Mouse (Mus musculus) E14TG2a.4 (cell line): ENCODE data around the gene Cd3eap.

Experiments
- H3K27me3 ChIP-seq: 2 replicates; pipeline ENCODE4 v1.6.1; 2014; ENCODE audit warnings: low read length, control low read depth; ENCODE audit not compliant: insufficient read depth
- H3K36me3 ChIP-seq: 2 replicates; pipeline ENCODE4 v1.6.1; 2014; ENCODE audit warnings: low read length, control low read depth; ENCODE audit not compliant: insufficient read depth
- H3K4me1 ChIP-seq: replicated peaks from 2 replicates; pipeline ENCODE4 v1.6.1; 2014; ENCODE audit warnings: low read depth, low read length, control low read depth
- H3K4me3 ChIP-seq: replicated peaks from 2 replicates; pipeline ENCODE4 v1.5.1; 2014; ENCODE audit warnings: mild to moderate bottlenecking, low read length
- H3K9me3 ChIP-seq: 2 replicates; pipeline ENCODE4 v1.6.1; 2014; ENCODE audit warnings: low read length, control low read depth
- CTCF ChIP-seq: conservative IDR thresholded peaks from 2 replicates; pipeline ENCODE4 v1.5.1; 2014; ENCODE audit warnings: low read length
- NANOG ChIP-seq: IDR thresholded peaks from 2 replicates; pipeline ENCODE4 v1.6.1; 2014; ENCODE audit warnings: borderline replicate concordance, low read length, mixed read lengths
- POU5F1 ChIP-seq: IDR thresholded peaks from 2 replicates; pipeline ENCODE4 v1.6.1; 2014; ENCODE audit warnings: low read length, borderline replicate concordance

Cd3eap gene

DNA sequence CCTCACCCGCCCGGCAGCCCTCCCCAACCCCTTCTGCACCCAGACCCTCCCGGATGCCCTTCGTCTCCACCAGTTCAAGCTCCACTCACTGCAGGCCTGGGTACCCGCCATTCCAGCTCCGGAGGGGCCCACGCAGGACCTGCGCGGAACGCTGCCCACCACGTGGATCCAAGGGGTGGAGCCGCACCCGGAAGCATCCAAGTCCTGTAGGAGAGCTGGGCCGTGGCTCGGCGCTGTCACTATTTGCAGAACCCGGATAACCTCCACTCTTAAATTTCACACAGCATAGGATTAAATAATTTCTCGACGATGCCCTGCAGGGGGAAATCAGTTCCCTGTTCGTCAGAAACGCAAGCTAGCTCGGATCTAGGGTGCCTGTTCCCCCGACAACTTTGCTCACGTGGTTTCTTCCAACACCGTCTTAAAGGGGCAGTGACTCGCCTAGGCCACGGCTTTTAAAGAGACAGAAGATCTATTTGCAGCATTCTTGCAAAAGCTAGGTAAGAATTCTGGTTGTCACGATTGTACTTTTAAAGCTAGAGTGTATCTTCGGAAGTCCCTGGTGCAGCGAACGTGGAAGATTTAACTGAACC, at the start of gene Cd3eap, which contains the start of gene Ppp1r13l:
Gene Cd3eap (minus strand): TSS at position 185 of the 593 bp plus-strand sequence.
Gene Ppp1r13l (plus strand): TSS at position 451 of the 593 bp plus-strand sequence.
- peak within 1 kb of the TSS; percentile 94 for H3K4me3 ChIP-seq
- peaks cover 47% of the 10 kb centered on the region for H3K36me3 ChIP-seq
- peaks cover 80% of the 10 kb centered on the region for H3K4me1 ChIP-seq
- no peak for TF ChIP-seq POU5F1
- no peak for TF ChIP-seq CTCF
- no peak for TF ChIP-seq NANOG
- no peaks in the 10 kb centered on the region for H3K9me3 ChIP-seq
- no peaks in the 10 kb centered on the region for H3K27me3 ChIP-seq

DNA sequence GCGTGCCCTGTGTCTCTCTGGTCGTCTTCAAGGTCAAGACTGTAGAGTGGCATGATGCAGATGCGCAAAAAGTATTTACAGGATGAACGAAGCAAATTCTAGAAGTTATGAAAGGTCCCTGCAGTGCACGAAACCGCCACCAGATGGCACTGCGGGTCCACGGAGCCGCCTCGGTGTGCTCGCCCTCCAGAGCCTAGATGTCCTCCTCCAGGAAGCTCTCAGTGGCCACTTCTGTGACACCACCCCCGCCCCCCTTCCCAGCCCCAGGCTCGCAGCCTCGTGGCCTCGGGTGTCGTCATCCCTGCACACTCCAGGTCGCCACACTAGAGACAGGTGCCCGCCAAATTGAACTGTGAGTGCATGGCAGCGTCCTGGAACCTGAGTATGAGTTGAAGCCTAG, 46.1 kb upstream of the Cd3eap start:
- H3K36me3 ChIP-seq, result no peaks in the 10 kb centered on the region
- H3K9me3 ChIP-seq, result no peaks in the 10 kb centered on the region
- peaks cover 44% of the 10 kb centered on the region for H3K4me1 ChIP-seq
- H3K27me3 ChIP-seq, result peaks cover 34% of the 10 kb centered on the region
- peak overlapping the region; percentile 41; the same call in 1 of the 2 replicates for H3K4me3 ChIP-seq
- TF ChIP-seq NANOG, result no peak
- peak; percentile 67 for TF ChIP-seq CTCF
- TF ChIP-seq POU5F1, result no peak

DNA sequence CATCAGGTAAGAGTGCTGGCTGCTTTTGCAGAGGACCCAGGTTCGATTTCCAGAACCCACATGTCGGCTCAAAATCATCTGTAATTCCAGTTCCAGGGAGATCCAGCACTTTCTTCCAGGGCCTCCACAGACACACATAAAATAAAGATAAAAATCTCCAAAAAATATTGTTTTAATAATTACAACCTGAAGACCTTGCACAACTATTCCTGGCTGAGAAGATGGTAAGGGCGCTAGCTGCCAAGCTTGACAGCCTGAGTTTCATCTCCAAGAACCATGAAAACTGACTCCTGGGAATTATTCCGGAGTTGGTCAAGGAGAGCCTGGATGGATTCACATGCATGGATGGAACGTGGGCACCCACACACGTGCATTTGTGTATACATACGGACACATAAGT, 45.2 kb upstream of the Cd3eap start, which contains the start of gene Ckm:
Gene Ckm (plus strand): TSS at position 301 of the 400 bp plus-strand sequence.
- H3K4me1 ChIP-seq, result peaks cover 46% of the 10 kb centered on the region
- no peaks in the 10 kb centered on the region for H3K36me3 ChIP-seq
- H3K27me3 ChIP-seq, result peaks cover 32% of the 10 kb centered on the region
- TF ChIP-seq NANOG (no peak), POU5F1 (no peak), CTCF (no peak)
- H3K4me3 ChIP-seq, result peak within 1 kb of the TSS; percentile 89
- no peaks in the 10 kb centered on the region for H3K9me3 ChIP-seq

DNA sequence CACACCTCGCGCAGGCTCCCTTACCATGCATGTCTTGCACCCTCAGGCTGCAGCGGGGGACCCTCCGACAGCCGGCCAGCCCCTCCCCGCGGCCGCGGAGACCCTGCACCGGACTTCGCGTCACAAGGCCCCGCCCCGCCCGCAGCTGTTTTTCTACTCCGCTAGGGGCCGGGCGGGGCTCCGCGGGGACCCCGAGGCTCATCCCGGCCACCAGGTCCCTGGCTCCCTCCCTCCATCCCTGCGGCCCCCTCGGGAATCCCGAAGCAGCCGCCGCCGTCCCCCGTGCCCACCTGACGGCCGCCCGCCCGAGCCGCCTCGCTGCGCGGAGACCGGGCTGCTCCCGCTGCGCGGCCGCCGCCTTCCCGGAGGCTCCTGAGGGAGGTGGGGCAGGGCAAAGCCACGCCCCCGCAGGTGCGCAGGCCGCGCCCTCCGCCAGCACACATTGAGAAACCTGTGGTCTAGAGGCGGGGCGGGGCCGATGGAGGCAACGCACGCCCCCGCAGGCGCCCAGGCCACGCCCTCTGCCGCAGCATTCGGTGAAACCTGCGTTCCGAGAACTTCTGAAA, 44.5 kb upstream of the Cd3eap start, which contains the start of gene Klc3:
Gene Klc3 (minus strand): TSS at position 374 of the 566 bp plus-strand sequence.
- Histone ChIP-seq H3K9me3 (no peaks in the 10 kb centered on the region), H3K4me3 (peak within 1 kb of the TSS; percentile 89)
- no peak for TF ChIP-seq CTCF
- TF ChIP-seq POU5F1, result no peak
- no peak for TF ChIP-seq NANOG

DNA sequence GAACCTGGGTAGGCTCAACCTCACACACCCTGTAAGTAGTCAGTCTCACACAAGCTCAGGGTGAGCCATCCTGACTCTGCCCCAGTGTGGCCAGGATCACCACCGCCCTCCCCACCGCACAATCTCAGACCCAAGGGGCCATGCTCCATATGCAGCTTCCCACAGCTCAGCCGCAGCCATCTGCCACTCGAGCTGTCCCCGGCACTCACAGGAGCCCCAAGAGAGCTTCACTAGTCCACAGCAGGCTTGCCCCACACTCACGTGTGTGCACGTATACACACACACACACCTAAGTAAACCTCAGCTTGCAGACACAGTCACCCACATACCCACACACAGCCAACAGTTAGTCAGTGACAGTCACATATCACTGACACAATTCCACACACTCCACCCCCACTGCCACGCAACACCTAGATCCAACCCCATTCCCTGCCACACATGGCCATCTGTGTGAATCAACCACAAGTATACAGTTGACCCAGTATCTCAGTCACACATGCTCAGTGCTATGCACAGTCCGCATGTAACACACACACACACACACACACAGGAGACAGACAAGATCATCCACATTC, 43.3 kb upstream of the Cd3eap start:
- H3K36me3 ChIP-seq, result peaks cover 1% of the 10 kb centered on the region
- no peak overlapping the region for H3K4me3 ChIP-seq
- H3K9me3 ChIP-seq, result no peaks in the 10 kb centered on the region
- peaks cover 54% of the 10 kb centered on the region for H3K4me1 ChIP-seq
- TF ChIP-seq NANOG, result no peak
- no peak for TF ChIP-seq CTCF
- no peak for TF ChIP-seq POU5F1
- peaks cover 32% of the 10 kb centered on the region for H3K27me3 ChIP-seq

More for the DNA sequence above, 44.5 kb upstream of the Cd3eap start, which contains the start of gene Klc3:
- peaks cover 52% of the 10 kb centered on the region for H3K4me1 ChIP-seq
- H3K36me3 ChIP-seq, result no peaks in the 10 kb centered on the region
- H3K27me3 ChIP-seq, result peaks cover 32% of the 10 kb centered on the region

DNA sequence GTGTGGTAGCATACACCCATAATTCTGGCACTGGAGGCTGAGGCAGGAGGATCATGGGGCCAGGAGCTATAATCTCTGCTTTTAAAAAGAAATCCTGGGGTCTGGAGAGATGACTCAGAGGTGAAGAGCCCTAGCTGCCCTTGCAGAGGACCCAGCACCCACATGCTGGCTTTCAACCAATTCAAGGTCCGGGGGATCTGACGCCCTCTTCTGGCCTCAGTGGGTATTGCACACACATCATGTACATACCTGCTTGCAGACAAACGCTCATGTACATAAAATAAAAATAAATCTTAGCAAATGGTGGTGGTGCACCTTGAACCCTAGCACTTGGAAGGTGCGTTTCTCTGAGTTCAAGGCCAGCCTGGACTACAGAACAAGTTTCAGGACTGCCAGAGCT, 41.7 kb upstream of the Cd3eap start:
- Histone ChIP-seq H3K4me1 (peaks cover 55% of the 10 kb centered on the region), H3K36me3 (peaks cover 16% of the 10 kb centered on the region), H3K4me3 (no peak overlapping the region), H3K27me3 (peaks cover 28% of the 10 kb centered on the region), H3K9me3 (no peaks in the 10 kb centered on the region)
- TF ChIP-seq POU5F1 (no peak), NANOG (no peak), CTCF (peak; percentile 76)

DNA sequence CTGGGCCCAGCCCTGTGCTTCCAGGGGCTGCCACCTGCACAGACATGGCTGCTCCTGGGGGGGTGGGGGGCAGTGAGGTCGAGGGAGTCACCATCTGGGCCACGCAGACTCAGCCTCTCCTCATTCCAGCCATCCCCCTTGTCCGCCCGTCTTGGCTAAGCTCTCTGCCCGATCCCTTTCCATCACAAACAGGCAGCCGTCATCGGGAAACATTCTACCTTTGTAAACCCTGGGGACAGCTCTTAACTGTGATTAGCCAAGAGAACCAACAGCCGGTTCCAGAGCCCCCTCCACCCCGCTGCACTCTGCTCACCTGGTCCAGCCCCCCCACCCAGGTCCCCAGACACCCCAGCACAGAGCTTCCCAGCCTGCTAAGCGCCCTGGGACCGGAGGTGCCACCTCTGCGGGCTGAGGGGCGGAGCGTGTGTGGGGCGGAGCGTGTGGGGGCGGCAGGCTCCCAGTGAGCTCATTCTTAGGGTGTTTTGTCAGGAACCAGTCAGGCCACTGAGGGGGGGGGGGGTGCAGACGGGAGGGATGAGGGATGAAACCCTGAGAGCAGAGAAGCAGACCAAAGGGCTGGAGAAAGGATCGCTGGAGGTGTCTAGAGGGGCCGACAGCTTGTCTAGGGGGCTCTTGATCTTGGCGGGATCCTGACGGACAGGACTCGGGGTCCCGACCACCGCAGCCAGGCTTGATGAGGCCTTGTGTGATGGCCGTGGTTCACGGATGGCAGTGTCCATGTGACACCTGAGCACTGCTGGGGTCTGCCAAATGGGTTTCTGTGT, 40.4 kb upstream of the Cd3eap start:
- Histone ChIP-seq H3K9me3 (no peaks in the 10 kb centered on the region), H3K36me3 (peaks cover 28% of the 10 kb centered on the region), H3K4me3 (peak overlapping the region; percentile 76), H3K27me3 (peaks cover 21% of the 10 kb centered on the region), H3K4me1 (peaks cover 62% of the 10 kb centered on the region)
- TF ChIP-seq CTCF (no peak), POU5F1 (no peak), NANOG (no peak)

DNA sequence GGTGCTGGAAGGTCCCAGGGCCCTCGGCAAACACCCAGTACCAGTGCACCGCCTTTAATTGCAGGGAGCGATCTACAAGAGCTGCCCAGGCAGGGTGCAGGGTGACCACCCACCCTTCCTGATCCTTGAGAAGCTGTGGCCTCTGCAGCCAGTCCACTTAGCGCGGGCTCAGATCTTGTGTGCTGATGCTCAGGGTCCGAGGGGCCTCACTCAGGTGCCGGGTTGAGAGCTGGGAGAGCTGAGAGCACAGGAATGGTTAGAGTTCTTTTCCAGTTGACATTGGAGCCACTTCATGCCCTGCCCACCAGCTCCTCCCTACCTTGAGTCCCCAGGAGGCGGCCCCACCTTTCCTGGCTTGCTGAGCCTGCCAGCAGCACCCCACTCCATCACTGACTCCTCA, 35.2 kb upstream of the Cd3eap start:
- TF ChIP-seq NANOG (no peak), CTCF (no peak), POU5F1 (no peak)
- Histone ChIP-seq H3K4me3 (peak overlapping the region; percentile 49), H3K4me1 (peaks cover 70% of the 10 kb centered on the region), H3K9me3 (no peaks in the 10 kb centered on the region), H3K36me3 (peaks cover 79% of the 10 kb centered on the region), H3K27me3 (no peaks in the 10 kb centered on the region)
